Mouse (Mus musculus) thymus, postnatal 0 days (tissue): ENCODE results near the gene Nck2. TPM values are rescaled to one million over a fixed set of nuclear protein-coding genes. Genes with fewer than 3 reads are reported as not detected.

ENCODE experiments used
- DNase-seq: peaks from one replicate; pipeline ENCODE4 v3.0.0-alpha.2; 2015; ENCODE audit warnings: low spot score
- polyA plus RNA-seq: library from polyadenylated mRNA; unstranded; fragments of >200 nt; fragmentation: Nextera tagmentation; extraction: Ambion mirVana; gene quantifications from 2 replicates; pipeline ENCODE4 v1.2.1, GENCODE M21; 2015

Gene Nck2
- polyA plus RNA-seq, 1 experiment from 2014 or later, result 103 TPM

DNA sequence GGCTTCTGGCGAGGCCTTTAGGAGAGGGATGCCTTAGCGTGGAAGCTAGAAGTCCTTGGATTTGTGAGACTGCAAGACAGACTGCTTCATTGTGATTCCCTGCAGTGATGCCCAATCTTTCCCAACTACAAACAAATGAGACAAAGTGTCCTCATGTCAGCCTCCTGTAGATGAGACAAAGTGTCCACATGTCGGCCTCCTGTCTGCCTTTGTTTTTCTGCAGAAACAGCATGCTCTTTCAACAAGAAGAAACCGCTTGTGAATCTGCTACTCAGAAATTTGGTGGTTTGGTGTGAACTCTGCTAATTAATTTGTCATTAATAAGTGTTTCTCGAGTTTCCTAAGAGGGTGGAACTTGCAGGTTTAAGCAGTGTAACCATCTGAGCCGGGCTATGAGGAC is 53.6 kb downstream of the Nck2 start:
- DNase-seq, result no peak

- peak; percentile 87 for DNase-seq
Observed at GRCm38 (mm10) chr1:43500121-43500520, 55.7 kb downstream of the Nck2 start.

GRCm38 (mm10) chr1:43501143-43501919 is 57.0 kb downstream of the Nck2 start:
- peak; percentile 57 for DNase-seq

- no peak for DNase-seq
Observed at GRCm38 (mm10) chr1:43501920-43502791, 57.8 kb downstream of the Nck2 start.

DNA sequence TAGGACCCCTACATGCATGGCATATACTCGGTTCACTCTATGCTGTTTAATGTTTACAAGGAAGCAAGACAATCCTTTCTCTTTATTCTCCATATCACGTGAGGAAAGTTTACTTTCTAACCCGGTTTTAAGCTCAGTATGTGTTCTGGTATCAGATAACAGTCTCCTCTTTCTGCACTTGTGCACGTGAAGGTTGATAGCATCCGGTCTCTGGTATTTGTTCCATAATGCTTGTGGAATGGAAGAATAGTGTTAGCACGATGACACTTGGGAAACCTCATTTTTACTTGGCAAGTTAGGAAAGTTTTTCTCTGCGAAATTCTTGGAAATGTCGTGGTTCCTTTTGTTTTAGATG is 58.4 kb downstream of the Nck2 start:
- no peak for DNase-seq

DNA sequence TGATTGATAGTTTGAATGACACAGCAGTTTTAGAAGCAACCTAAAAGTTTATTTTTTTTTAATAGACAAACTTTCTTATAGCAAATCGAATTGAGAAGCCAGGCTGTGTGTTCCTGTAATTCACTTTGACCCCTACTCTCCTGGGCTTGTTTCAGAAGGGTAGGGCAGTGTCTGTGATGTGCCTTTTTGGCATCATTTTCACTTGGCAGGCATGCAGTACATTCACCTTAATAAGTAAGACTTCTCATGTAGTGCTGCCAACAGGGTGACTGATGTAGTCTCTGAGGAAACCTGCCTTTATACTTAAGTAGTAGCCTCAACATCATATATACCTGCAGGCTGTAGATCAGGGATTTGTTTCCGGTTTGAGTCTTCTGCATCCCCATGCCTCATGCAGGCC is 58.9 kb downstream of the Nck2 start:
- no peak for DNase-seq

- DNase-seq, result no peak
Observed at GRCm38 (mm10) chr1:43503676-43504075, 59.3 kb downstream of the Nck2 start.

- no peak for DNase-seq
Observed at GRCm38 (mm10) chr1:43504235-43504634, 59.9 kb downstream of the Nck2 start.

DNA sequence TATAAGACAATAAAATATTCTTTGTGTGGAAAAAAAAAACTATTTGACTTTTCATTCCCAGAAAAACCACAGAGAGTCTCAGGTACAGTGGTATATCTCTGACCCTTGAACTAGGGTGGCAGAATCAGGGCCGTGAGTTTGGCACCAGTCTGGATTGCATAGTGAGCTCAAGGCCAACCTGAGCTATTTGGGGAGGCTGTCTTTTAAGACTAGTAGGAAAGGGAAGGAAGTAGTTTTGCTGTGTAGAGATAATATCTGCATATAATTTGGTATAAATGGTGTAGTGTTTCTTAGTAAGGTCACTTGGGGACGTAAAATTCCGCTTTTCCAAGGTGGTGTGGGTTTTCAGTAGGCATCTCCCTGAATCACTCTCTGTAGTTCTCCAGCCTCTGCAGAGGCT is 62.3 kb downstream of the Nck2 start:
- no peak for DNase-seq

GRCm38 (mm10) chr1:43507809-43508208 is 63.4 kb downstream of the Nck2 start:
- DNase-seq, result no peak

- peak; percentile 40 for DNase-seq
Observed at GRCm38 (mm10) chr1:43511256-43511655, 66.9 kb downstream of the Nck2 start.

DNA sequence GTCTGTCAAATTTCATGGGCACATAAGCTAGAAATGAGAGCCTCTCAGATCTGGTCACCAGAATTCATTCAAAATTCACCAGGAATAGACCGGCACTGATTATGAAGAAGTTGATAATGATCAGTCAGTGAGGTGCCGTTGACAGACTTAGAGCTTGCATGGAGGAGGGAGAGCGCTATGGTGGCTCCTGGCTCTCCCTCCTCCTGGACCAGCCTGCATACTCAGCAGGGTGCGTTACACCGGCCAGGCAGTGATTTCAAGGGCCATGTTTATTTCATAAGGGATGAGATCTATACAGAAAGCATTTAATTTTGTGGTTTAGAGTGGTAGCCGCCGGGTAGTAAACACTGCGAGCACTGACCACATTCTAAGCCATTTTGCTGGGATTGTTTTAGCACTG is 67.3 kb downstream of the Nck2 start:
- no peak for DNase-seq

DNA sequence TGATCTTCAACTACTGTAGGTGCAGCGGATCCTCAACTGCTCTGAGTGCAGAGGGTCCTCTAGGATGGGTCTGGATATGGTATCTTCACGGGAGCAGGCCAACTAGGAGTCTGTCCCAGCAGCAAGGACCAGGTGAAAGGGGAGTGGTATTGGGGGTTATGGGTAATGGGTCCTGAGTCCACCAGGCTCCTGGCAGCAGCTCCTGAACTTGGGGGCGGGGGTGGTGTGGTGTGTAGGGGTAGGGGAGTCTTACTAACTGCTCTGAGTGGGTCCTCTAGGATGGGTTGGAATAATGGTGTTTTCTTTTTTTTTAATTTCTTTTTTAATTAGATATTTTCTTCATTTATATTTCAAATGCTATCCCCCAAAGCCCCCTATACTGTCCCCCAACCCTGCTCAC is 73.0 kb downstream of the Nck2 start:
- DNase-seq, result no peak

GRCm38 (mm10) chr1:43520216-43520988 is 76.0 kb downstream of the Nck2 start:
- DNase-seq, result no peak

GRCm38 (mm10) chr1:43520989-43521371 is 76.6 kb downstream of the Nck2 start:
- DNase-seq, result no peak

DNA sequence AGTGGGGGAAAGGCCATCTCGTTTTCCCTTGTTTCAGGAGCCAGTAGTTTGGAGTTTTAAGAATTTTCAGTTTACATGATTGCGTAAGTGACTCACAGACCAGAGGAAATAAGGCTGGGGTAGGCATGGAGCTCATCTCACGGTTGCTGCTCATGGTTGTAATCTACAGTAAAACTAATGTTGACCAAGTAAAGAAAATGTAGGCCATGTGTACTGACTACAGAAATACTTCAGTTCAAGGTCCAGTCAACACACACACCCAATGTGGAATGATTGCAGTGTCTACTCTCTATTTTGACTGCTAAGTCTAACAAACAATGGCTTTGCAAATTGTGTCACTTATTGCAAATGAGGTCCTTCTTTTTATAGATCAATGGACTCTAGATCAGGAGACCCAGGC is 77.1 kb downstream of the Nck2 start:
- DNase-seq, result no peak

GRCm38 (mm10) chr1:43521950-43522349 is 77.6 kb downstream of the Nck2 start:
- DNase-seq, result no peak

DNA sequence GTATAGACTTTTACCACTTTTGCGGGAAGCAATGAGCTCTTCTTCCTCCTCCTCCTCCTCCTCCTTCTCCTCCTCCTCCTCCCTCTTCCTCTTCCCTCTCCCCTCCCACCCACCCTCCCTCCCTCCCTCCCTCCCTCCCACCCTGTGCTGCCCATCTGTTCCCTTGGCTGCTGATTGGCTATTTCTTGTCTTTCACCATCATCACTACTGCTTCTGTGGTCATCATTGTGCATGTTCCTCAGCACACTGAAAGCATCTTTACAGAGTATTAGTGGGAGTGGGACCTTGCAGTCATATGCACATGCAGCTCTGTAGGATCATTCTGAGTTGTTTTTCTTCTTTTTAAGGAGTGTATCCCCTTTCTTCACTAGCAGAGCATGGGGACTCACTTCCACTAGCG is 78.6 kb downstream of the Nck2 start:
- DNase-seq, result no peak

GRCm38 (mm10) chr1:43524332-43524731 is 80.0 kb downstream of the Nck2 start:
- no peak for DNase-seq

GRCm38 (mm10) chr1:43528275-43528674 is 83.9 kb downstream of the Nck2 start:
- DNase-seq, result no peak

DNA sequence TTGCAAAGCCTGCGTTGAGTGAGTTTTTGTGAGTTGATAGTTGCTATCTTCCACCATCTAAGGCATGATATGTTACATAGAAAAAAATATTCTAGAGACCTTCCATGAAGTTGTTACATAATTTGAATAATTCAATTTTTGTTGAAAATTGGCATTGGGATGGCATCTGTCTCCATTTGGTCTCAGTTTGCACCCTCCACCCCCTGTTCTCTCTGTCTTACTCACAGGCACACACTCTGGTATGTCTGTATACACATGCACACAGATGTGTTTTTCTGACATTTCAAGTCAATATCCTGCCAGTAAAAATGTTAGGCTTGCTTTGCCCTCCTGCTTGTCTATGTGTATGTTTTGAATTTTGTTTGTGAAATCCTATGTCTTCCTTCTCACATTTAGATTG is 84.7 kb downstream of the Nck2 start:
- DNase-seq, result no peak
